Comparison of ENCODE assay signal across 21 mouse cellular contexts in genomic region chr2:44854475-44854874, GRCm38 (mm10).
DNase-seq lines count a peak whose midpoint lies in the region; ATAC-seq lines count a peak whose summit lies in the region.
"Had no signal": no experiment of that assay in that cellular context is flagged by ENCODE, and none has a peak within 500 bp of the region (broad histone marks: within the 10 kb centered on the region; RNA-seq: fewer than 3 reads in every experiment).

No protein-coding gene starts in this region.

- DNase-seq in MN1 (ENCODE audit: low spot score) (peak; percentile 73), adipocyte (ENCODE audit: low spot score) (peak; percentile 35)
- DNase-seq in frontal cortex, postnatal 25 days (ENCODE audit: low spot score in 2 of 2), result no peak
- no peak for DNase-seq in left cerebral cortex, postnatal 25 days (ENCODE audit: low spot score in 2 of 2)
- DNase-seq: adrenal gland, adult 2 months; adrenal gland, postnatal 10 days; adrenal gland, postnatal 25 days; B cell, adult 2 months; cerebellum, adult 11 months; cerebellum, adult 18-20 months; cerebellum, adult 8-10 months; cerebellum, adult 9-11 months; cerebellum, postnatal 14 days; cerebellum, postnatal 36 days; embryo, embryonic 11 days; forebrain, postnatal 0 days had no signal

- intact Hi-C loops in left cerebral cortex, postnatal 25 days (cut with DNase I), result no loop called here

- no peak for ATAC-seq in megakaryocyte progenitor cell, adult 5-6 weeks (replicated peaks; ENCODE audit: poor library complexity)
- ATAC-seq: activated CD4-positive, CD25-positive, alpha-beta regulatory T cell, adult 4 months; CD4-positive, CD25-positive, alpha-beta regulatory T cell, adult 4 months; forebrain, embryonic 14.5 days; forebrain, postnatal 0 days; Patski had no signal

Comparison
In these comparisons a context has a peak if more than half of its experiments do, and no peak if none do; other contexts are left out.
1. DNase-seq: peak in MN1 (single experiment) and adipocyte (single experiment); none in frontal cortex, postnatal 25 days (0 of 2) and left cerebral cortex, postnatal 25 days (0 of 2).